Mouse (Mus musculus): ENCODE data around the gene Olfr1097.

The Olfr1097 gene

GRCm38 (mm10) chr2:86892116-86892515, at the start of gene Olfr1097:
Gene Olfr1097, minus strand, starts transcription at chr2:86892216.
- no peak for DNase-seq

- no peak for DNase-seq
Measured at GRCm38 (mm10) chr2:86926557-86926956, 34.5 kb upstream of the Olfr1097 start.

GRCm38 (mm10) chr2:86924445-86924844, 32.4 kb upstream of the Olfr1097 start, which contains the start of gene Olfr1098:
Gene Olfr1098, minus strand, starts transcription at chr2:86924545.
- DNase-seq: no peak

- no peak for DNase-seq
Measured at GRCm38 (mm10) chr2:86905647-86906046, 13.6 kb upstream of the Olfr1097 start.

GRCm38 (mm10) chr2:86874702-86875101, 17.3 kb downstream of the Olfr1097 start, which contains the start of gene Gm13723:
Gene Gm13723, minus strand, starts transcription at chr2:86874802.
- no peak for DNase-seq

- DNase-seq: no peak
Measured at GRCm38 (mm10) chr2:86851596-86851995, 40.4 kb downstream of the Olfr1097 start, which contains the start of gene Olfr1095. Gene Olfr1095, minus strand, starts transcription at chr2:86851696.

Measured in cerebellum, adult 18-20 months (tissue).